Mouse (Mus musculus): ENCODE measurements around the gene Fuz.
A peak's percentile ranks its signal among the peaks of the same experiment; 100 is the strongest.

Gene Fuz

GRCm38 (mm10) chr7:44929204-44930151 is 33.6 kb downstream of the Fuz start, which contains the start of gene Ap2a1:
Gene Ap2a1, minus strand, starts transcription at chr7:44929496.
- DNase-seq (ENCODE audit: low spot score in 2 of 2), result peak; percentile 100

- no peak for DNase-seq (ENCODE audit: low spot score in 2 of 2)
Measured at GRCm38 (mm10) chr7:44938680-44939079, 42.8 kb downstream of the Fuz start.

- no peak for DNase-seq (ENCODE audit: low spot score in 2 of 2)
Measured at GRCm38 (mm10) chr7:44942904-44943303, 47.0 kb downstream of the Fuz start, which contains the start of gene Tsks. Gene Tsks, plus strand, starts transcription at chr7:44943204.

- no peak for DNase-seq (ENCODE audit: low spot score in 2 of 2)
Measured at GRCm38 (mm10) chr7:44949922-44950321, 54.0 kb downstream of the Fuz start.

- DNase-seq (ENCODE audit: low spot score in 2 of 2), result no peak
Measured at GRCm38 (mm10) chr7:44951960-44952359, 56.1 kb downstream of the Fuz start.

All from right cerebral cortex, adult 2 months (tissue).